Mouse (Mus musculus) CD4-positive, CD25-positive, alpha-beta regulatory T cell, adult 9 weeks (primary cell): ENCODE measurements around the gene Gm9049. TPM values are rescaled to one million over a fixed set of nuclear protein-coding genes. Genes with fewer than 3 reads are reported as not detected.

Experiments used
- polyA plus RNA-seq: library from polyadenylated mRNA; unstranded; fragments of 100-300 nt; shearing (Covaris generic); gene quantifications from one replicate; pipeline ENCODE4 v1.2.1, GENCODE M21; 2017

The Gm9049 gene
- not detected for polyA plus RNA-seq

DNA sequence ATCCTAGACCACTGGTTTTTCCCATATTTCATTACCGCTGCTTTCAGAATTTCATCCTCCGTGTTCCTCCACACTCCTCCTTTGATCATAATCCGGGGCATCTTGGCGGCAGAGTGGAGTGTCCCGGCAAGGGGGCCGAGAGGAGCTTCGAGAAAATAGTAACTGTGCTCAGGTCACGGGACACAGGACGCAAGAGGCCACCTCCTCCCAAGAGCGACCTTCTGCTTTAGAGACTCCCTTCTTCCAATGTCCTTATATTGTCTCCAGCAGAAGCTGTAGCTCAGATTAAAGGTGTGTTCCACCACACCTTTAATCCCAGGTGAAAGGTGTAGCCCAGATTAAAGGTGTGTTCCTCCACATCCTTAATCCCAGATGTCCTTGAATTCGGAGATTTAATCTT lies at the start of gene Gm9049:
TSS of gene Gm9049 (minus strand) at position 101 of the 400 bp plus-strand sequence.

DNA sequence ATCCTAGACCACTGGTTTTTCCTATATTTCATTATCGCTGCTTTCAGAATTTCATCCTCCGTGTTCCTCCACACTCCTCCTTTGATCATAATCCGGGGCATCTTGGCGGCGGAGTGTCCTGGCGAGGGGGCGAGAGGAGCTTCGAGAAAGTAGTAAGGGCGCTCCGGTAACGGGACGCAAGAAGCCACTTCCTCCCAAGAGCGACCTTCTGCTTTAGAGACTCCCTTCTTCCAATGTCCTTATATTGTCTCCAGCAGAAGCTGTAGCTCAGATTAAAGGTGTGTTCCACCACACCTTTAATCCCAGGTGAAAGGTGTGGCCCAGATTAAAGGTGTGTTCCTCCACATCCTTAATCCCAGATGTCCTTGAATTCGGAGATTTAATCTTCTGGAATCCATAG lies 5.3 kb downstream of the Gm9049 start, which contains the start of gene Gm9048:
TSS of gene Gm9048 (minus strand) at position 101 of the 400 bp plus-strand sequence.

DNA sequence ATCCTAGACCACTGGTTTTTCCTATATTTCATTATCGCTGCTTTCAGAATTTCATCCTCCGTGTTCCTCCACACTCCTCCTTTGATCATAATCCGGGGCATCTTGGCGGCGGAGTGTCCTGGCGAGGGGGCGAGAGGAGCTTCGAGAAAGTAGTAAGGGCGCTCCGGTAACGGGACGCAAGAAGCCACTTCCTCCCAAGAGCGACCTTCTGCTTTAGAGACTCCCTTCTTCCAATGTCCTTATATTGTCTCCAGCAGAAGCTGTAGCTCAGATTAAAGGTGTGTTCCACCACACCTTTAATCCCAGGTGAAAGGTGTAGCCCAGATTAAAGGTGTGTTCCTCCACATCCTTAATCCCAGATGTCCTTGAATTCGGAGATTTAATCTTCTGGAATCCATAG lies 10.8 kb downstream of the Gm9049 start, which contains the start of gene Gm9046:
TSS of gene Gm9046 (minus strand) at position 101 of the 400 bp plus-strand sequence.

DNA sequence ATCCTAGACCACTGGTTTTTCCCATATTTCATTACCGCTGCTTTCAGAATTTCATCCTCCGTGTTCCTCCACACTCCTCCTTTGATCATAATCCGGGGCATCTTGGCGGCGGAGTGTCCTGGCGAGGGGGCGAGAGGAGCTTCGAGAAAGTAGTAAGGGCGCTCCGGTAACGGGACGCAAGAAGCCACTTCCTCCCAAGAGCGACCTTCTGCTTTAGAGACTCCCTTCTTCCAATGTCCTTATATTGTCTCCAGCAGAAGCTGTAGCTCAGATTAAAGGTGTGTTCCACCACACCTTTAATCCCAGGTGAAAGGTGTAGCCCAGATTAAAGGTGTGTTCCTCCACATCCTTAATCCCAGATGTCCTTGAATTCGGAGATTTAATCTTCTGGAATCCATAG lies 16.2 kb downstream of the Gm9049 start, which contains the start of gene Gm9045:
TSS of gene Gm9045 (minus strand) at position 101 of the 400 bp plus-strand sequence.

DNA sequence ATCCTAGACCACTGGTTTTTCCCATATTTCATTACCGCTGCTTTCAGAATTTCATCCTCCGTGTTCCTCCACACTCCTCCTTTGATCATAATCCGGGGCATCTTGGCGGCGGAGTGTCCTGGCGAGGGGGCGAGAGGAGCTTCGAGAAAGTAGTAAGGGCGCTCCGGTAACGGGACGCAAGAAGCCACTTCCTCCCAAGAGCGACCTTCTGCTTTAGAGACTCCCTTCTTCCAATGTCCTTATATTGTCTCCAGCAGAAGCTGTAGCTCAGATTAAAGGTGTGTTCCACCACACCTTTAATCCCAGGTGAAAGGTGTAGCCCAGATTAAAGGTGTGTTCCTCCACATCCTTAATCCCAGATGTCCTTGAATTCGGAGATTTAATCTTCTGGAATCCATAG lies 21.6 kb downstream of the Gm9049 start, which contains the start of gene Gm9044:
TSS of gene Gm9044 (minus strand) at position 101 of the 400 bp plus-strand sequence.

DNA sequence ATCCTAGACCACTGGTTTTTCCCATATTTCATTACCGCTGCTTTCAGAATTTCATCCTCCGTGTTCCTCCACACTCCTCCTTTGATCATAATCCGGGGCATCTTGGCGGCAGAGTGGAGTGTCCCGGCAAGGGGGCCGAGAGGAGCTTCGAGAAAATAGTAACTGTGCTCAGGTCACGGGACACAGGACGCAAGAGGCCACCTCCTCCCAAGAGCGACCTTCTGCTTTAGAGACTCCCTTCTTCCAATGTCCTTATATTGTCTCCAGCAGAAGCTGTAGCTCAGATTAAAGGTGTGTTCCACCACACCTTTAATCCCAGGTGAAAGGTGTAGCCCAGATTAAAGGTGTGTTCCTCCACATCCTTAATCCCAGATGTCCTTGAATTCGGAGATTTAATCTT lies 27.0 kb downstream of the Gm9049 start, which contains the start of gene Gm9040:
TSS of gene Gm9040 (minus strand) at position 101 of the 400 bp plus-strand sequence.

Other genes with a start within 250 kb of the Gm9049 start
- gene Mdm1, start 212.3 kb downstream of the Gm9049 start, polyA plus RNA-seq, result 9.2 TPM
- not detected for gene Il22, start 149.2 kb downstream of the Gm9049 start, polyA plus RNA-seq
- gene Gm32717, start 113.3 kb downstream of the Gm9049 start, polyA plus RNA-seq, result 0.12 TPM
- 0.12 TPM for gene Gm32802, start 95.4 kb downstream of the Gm9049 start, polyA plus RNA-seq
- gene Iltifb, start 59.1 kb downstream of the Gm9049 start, polyA plus RNA-seq, result not detected
- gene Gm9040, start 27.1 kb downstream of the Gm9049 start, polyA plus RNA-seq, result not detected
- not detected for gene Gm9044, start 21.7 kb downstream of the Gm9049 start, polyA plus RNA-seq
- not detected for gene Gm9045, start 16.3 kb downstream of the Gm9049 start, polyA plus RNA-seq
- gene Gm9046, start 10.8 kb downstream of the Gm9049 start, polyA plus RNA-seq, result not detected
- gene Gm9048, start 5.4 kb downstream of the Gm9049 start, polyA plus RNA-seq, result not detected
- gene Ifng, start 86.9 kb upstream of the Gm9049 start, polyA plus RNA-seq, result 8.5 TPM